Mouse (Mus musculus) heart, adult 2 months (tissue): ENCODE data around the gene Wdr20.

Experiments
- CTCF ChIP-seq: fragments of 200-600 bp; IDR thresholded peaks from 2 replicates; pipeline ENCODE4 v1.8.1; 2022; ENCODE audit warnings: antibody characterized with exemption, mild to moderate bottlenecking, moderate library complexity
- EP300 ChIP-seq: fragments of 200-500 bp; IDR thresholded peaks from 2 replicates; pipeline ENCODE4 v1.6.1; 2011; ENCODE audit warnings: low read depth, low read length, control low read depth; ENCODE audit not compliant: insufficient read depth
- POLR2A ChIP-seq: fragments of 200-500 bp; IDR thresholded peaks from 2 replicates; pipeline ENCODE4 v1.6.1; 2011; ENCODE audit warnings: mild to moderate bottlenecking, low read depth, low read length, control low read depth; ENCODE audit not compliant: insufficient read depth

DNA sequence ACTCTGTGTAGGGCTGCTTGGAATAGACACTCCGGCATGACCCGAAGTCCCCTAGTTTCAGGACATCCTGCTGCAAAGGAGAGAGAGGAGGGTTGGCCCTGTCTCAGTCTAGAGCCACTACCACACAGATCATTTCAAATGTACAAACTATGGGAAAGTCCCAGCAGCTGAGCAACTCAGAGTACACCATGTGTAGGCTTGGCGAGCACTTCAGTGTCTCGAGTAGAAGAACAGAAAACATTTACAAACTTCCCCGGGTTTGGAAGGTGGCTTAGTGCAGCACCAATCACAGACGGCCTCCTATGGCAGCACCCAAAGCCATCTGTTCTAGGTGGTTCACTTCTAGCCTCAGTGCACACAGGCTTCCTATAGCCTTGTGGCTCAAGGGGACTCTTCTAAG, 75.9 kb downstream of the Wdr20 start:
- TF ChIP-seq CTCF, result no peak
- TF ChIP-seq POLR2A, result no peak
- no peak for TF ChIP-seq EP300
